Mouse (Mus musculus) lung, postnatal 0 days (tissue): ENCODE measurements around the gene Capza1. TPM values are rescaled to one million over a fixed set of nuclear protein-coding genes. Genes with fewer than 3 reads are reported as not detected.

ENCODE experiments used
- ATAC-seq: fragments of 200-750 bp; cut with Nextera tagmentation; 2 replicates; pipeline ENCODE4 v1.8.0; 2017; ENCODE audit warnings: moderate library complexity
- DNase-seq: peaks from one replicate; pipeline ENCODE4 v3.0.0-alpha.2; 2016; ENCODE audit warnings: low spot score
- H3K27ac ChIP-seq: fragments of 300-500 bp; sonication (generic); 2 replicates; pipeline ENCODE4 v1.5.1; 2014; ENCODE audit warnings: antibody characterized with exemption, mild to moderate bottlenecking, low read length, mixed read lengths
- H3K27me3 ChIP-seq: fragments of 300-500 bp; sonication (generic); replicated peaks from 2 replicates; pipeline ENCODE4 v1.6.1; 2014; ENCODE audit warnings: low read length, mixed read lengths; ENCODE audit not compliant: insufficient read depth
- H3K36me3 ChIP-seq: fragments of 300-500 bp; sonication (generic); 2 replicates; pipeline ENCODE4 v1.6.1; 2014; ENCODE audit warnings: low read length, mixed read lengths; ENCODE audit not compliant: insufficient read depth
- H3K4me1 ChIP-seq: fragments of 300-500 bp; sonication (generic); 2 replicates; pipeline ENCODE4 v1.6.1; 2014; ENCODE audit warnings: antibody characterized with exemption, low read depth, low read length, mixed read lengths; ENCODE audit not compliant: insufficient read depth
- H3K4me2 ChIP-seq: fragments of 300-500 bp; sonication (generic); replicated peaks from 2 replicates; pipeline ENCODE4 v1.6.1; 2014; ENCODE audit warnings: low read depth, mild to moderate bottlenecking, low read length, moderate library complexity, mixed read lengths
- H3K4me3 ChIP-seq: fragments of 300-500 bp; sonication (generic); 2 replicates; pipeline ENCODE4 v1.5.1; 2014; ENCODE audit warnings: low read depth, low read length
- H3K9ac ChIP-seq: fragments of 300-500 bp; sonication (generic); replicated peaks from 2 replicates; pipeline ENCODE4 v1.6.1; 2014; ENCODE audit warnings: low read depth, mild to moderate bottlenecking
- H3K9me3 ChIP-seq: fragments of 300-500 bp; sonication (generic); 2 replicates; pipeline ENCODE4 v1.6.1; 2016; ENCODE audit warnings: low read length, mixed read lengths
- CTCF ChIP-seq: IDR thresholded peaks from 2 replicates; pipeline ENCODE4 v1.5.1; 2016; ENCODE audit warnings: antibody characterized with exemption, mild to moderate bottlenecking
- EP300 ChIP-seq: IDR thresholded peaks from 2 replicates; pipeline ENCODE4 v1.6.1; 2016; ENCODE audit warnings: antibody characterized with exemption, mild to moderate bottlenecking, control low read depth
- WGBS: fragments of 180-500 bp; shearing (Covaris S2); extraction: QIAGEN DNeasy Blood & Tissue Kit; methylation state at CpG from one replicate; pipeline ENCODE4 v1.1.7; 2014; 5-methylcytosine and 5-hydroxymethylcytosine counted together
- polyA plus RNA-seq: library from polyadenylated mRNA; unstranded; fragments of >200 nt; fragmentation: Nextera tagmentation; extraction: Ambion mirVana; gene quantifications from 2 replicates; pipeline ENCODE4 v1.2.1, GENCODE M21; 2015

The Capza1 gene
- polyA plus RNA-seq, 1 experiment from 2014 or later: 110 TPM

GRCm38 (mm10) chr3:104792360-104793270 is 71.7 kb downstream of the Capza1 start:
- TF ChIP-seq CTCF: no peak
- TF ChIP-seq EP300: no peak
- WGBS: 55% methylated on average over 15 of the region's 15 CpGs
- Histone ChIP-seq H3K9ac (no peak overlapping the region), H3K27me3 (no peaks in the 10 kb centered on the region), H3K4me1 (peaks cover 27% of the 10 kb centered on the region), H3K9me3 (no peaks in the 10 kb centered on the region), H3K27ac (no peak overlapping the region), H3K4me3 (no peak overlapping the region), H3K36me3 (peaks cover 27% of the 10 kb centered on the region; the same call in 1 of the 2 replicates), H3K4me2 (no peak overlapping the region)
- ATAC-seq (no peak), DNase-seq (no peak)

- TF ChIP-seq EP300 (no peak), CTCF (no peak)
- Histone ChIP-seq H3K27ac (0 out of 2 replicates have a peak overlapping the region, but pooled peaks have one; percentile 88), H3K9me3 (no peaks in the 10 kb centered on the region), H3K27me3 (no peaks in the 10 kb centered on the region), H3K9ac (no peak overlapping the region), H3K4me2 (peak overlapping the region; percentile 66), H3K4me3 (no peak overlapping the region), H3K36me3 (peaks cover 25% of the 10 kb centered on the region; the same call in 1 of the 2 replicates), H3K4me1 (peaks cover 27% of the 10 kb centered on the region)
- DNase-seq (no peak), ATAC-seq (no peak)
- 85% methylated on average over 8 of the region's 8 CpGs for WGBS
These were observed 72.6 kb downstream of the Capza1 start for GRCm38 (mm10) chr3:104791671-104792070.

- ATAC-seq: no peak
- Histone ChIP-seq H3K27me3 (no peaks in the 10 kb centered on the region), H3K4me2 (peak overlapping the region; percentile 66), H3K27ac (peak overlapping the region; percentile 88), H3K9me3 (no peaks in the 10 kb centered on the region), H3K4me3 (peak overlapping the region; percentile 62), H3K4me1 (peaks cover 27% of the 10 kb centered on the region), H3K36me3 (peaks cover 22% of the 10 kb centered on the region; the same call in 1 of the 2 replicates), H3K9ac (peak overlapping the region; percentile 71)
- 33% methylated on average over 3 of the region's 4 CpGs for WGBS
- no peak for TF ChIP-seq CTCF
- no peak for TF ChIP-seq EP300
- DNase-seq: no peak
These were observed 73.3 kb downstream of the Capza1 start for GRCm38 (mm10) chr3:104791017-104791416.

GRCm38 (mm10) chr3:104790401-104790937 is 73.8 kb downstream of the Capza1 start:
- peak; percentile 73 for DNase-seq
- Histone ChIP-seq H3K4me3 (peak overlapping the region; percentile 62), H3K27ac (peak overlapping the region; percentile 88), H3K4me1 (peaks cover 27% of the 10 kb centered on the region), H3K9me3 (no peaks in the 10 kb centered on the region), H3K9ac (peak overlapping the region; percentile 71), H3K27me3 (no peaks in the 10 kb centered on the region), H3K36me3 (peaks cover 17% of the 10 kb centered on the region; the same call in 1 of the 2 replicates), H3K4me2 (peak overlapping the region; percentile 66)
- 13% methylated on average over 6 of the region's 6 CpGs for WGBS
- ATAC-seq: no peak; the same call in 1 of the 2 replicates
- no peak for TF ChIP-seq CTCF
- 0 out of 2 replicates have a peak, but pooled peaks have one; percentile 24 for TF ChIP-seq EP300

GRCm38 (mm10) chr3:104789822-104790221 is 74.5 kb downstream of the Capza1 start:
- Histone ChIP-seq H3K4me3 (peak overlapping the region; percentile 62), H3K27me3 (no peaks in the 10 kb centered on the region), H3K4me1 (peaks cover 23% of the 10 kb centered on the region), H3K27ac (peak overlapping the region; percentile 88), H3K4me2 (peak overlapping the region; percentile 66), H3K36me3 (peaks cover 13% of the 10 kb centered on the region; the same call in 1 of the 2 replicates), H3K9ac (peak overlapping the region; percentile 71), H3K9me3 (no peaks in the 10 kb centered on the region)
- DNase-seq: peak; percentile 29
- TF ChIP-seq EP300 (no peak), CTCF (no peak)
- no peak for ATAC-seq
- WGBS: 32% methylated on average over 13 of the region's 13 CpGs

- ATAC-seq (peak; percentile 8), DNase-seq (no peak)
- peak overlapping the region; percentile 71 for H3K9ac ChIP-seq
- H3K27ac ChIP-seq: peak overlapping the region; percentile 88
- H3K4me3 ChIP-seq: peak overlapping the region; percentile 62
- TF ChIP-seq EP300 (no peak), CTCF (no peak)
- peaks cover 20% of the 10 kb centered on the region for H3K4me1 ChIP-seq
- peaks cover 13% of the 10 kb centered on the region; the same call in 1 of the 2 replicates for H3K36me3 ChIP-seq
- 8% methylated on average over 10 of the region's 10 CpGs for WGBS
- H3K9me3 ChIP-seq: no peaks in the 10 kb centered on the region
- no peaks in the 10 kb centered on the region for H3K27me3 ChIP-seq
- H3K4me2 ChIP-seq: peak overlapping the region; percentile 66
These were observed 75.0 kb downstream of the Capza1 start for GRCm38 (mm10) chr3:104789312-104789605.
